Mouse (Mus musculus) skeletal muscle tissue, adult 2 months (tissue): Measurements from ENCODE around the gene Dnhd1.

Experiments
- DNase-seq: peaks from one replicate; pipeline ENCODE4 v3.0.0-alpha.2; 2012; ENCODE audit warnings: low read depth, low spot score

Dnhd1 gene

GRCm38 (mm10) chr7:105650639-105651435, at the start of gene Dnhd1:
Gene Dnhd1, plus strand, starts transcription at chr7:105650827.
- DNase-seq: peak; percentile 78

GRCm38 (mm10) chr7:105602860-105603623, 47.6 kb upstream of the Dnhd1 start:
- peak; percentile 15 for DNase-seq

- no peak for DNase-seq
Observed at GRCm38 (mm10) chr7:105608467-105608866, 42.2 kb upstream of the Dnhd1 start.

- DNase-seq: no peak
Observed at GRCm38 (mm10) chr7:105611767-105612166, 38.9 kb upstream of the Dnhd1 start.

GRCm38 (mm10) chr7:105614400-105614799, 36.2 kb upstream of the Dnhd1 start:
- DNase-seq: no peak

GRCm38 (mm10) chr7:105615720-105616119, 34.9 kb upstream of the Dnhd1 start:
- DNase-seq: no peak

- no peak for DNase-seq
Observed at GRCm38 (mm10) chr7:105616561-105616960, 34.1 kb upstream of the Dnhd1 start.

- DNase-seq: no peak
Observed at GRCm38 (mm10) chr7:105617810-105618209, 32.8 kb upstream of the Dnhd1 start.

GRCm38 (mm10) chr7:105619701-105620100, 30.9 kb upstream of the Dnhd1 start:
- no peak for DNase-seq

- no peak for DNase-seq
Observed at GRCm38 (mm10) chr7:105621053-105621452, 29.6 kb upstream of the Dnhd1 start.

GRCm38 (mm10) chr7:105621646-105622292, 28.9 kb upstream of the Dnhd1 start:
- no peak for DNase-seq

GRCm38 (mm10) chr7:105625397-105625796, 25.2 kb upstream of the Dnhd1 start:
- DNase-seq: no peak

GRCm38 (mm10) chr7:105628633-105629032, 22.0 kb upstream of the Dnhd1 start:
- peak; percentile 56 for DNase-seq

- no peak for DNase-seq
Observed at GRCm38 (mm10) chr7:105632551-105632972, 18.1 kb upstream of the Dnhd1 start.

GRCm38 (mm10) chr7:105633127-105633800, 17.4 kb upstream of the Dnhd1 start, which contains the start of gene Trim3:
Gene Trim3, minus strand, starts transcription at chr7:105633571.
- peak; percentile 84 for DNase-seq

GRCm38 (mm10) chr7:105633801-105634135, 16.9 kb upstream of the Dnhd1 start:
- no peak for DNase-seq

GRCm38 (mm10) chr7:105634272-105634920, 16.2 kb upstream of the Dnhd1 start:
- DNase-seq: no peak

- DNase-seq: peak; percentile 43
Observed at GRCm38 (mm10) chr7:105635726-105636125, 14.9 kb upstream of the Dnhd1 start.

- no peak for DNase-seq
Observed at GRCm38 (mm10) chr7:105638776-105639175, 11.9 kb upstream of the Dnhd1 start.

GRCm38 (mm10) chr7:105639304-105639703, 11.3 kb upstream of the Dnhd1 start:
- no peak for DNase-seq

GRCm38 (mm10) chr7:105639756-105640155, 10.9 kb upstream of the Dnhd1 start, which contains the start of gene Timm10b:
Gene Timm10b, plus strand, starts transcription at chr7:105640056.
- no peak for DNase-seq
